Mouse (Mus musculus) midbrain, embryonic 16.5 days (tissue): ENCODE results near the gene Klhl5. TPM values are rescaled to one million over a fixed set of nuclear protein-coding genes. Genes with fewer than 3 reads are reported as not detected.
A peak's percentile ranks its signal among the peaks of the same experiment; 100 is the strongest.
"Not testable (repeated sequence)": the region's sequence is repeated elsewhere in the genome, so short reads cannot be mapped to it uniquely, and the experiment has no call there.

Experiments used
- ATAC-seq: fragments of 200-750 bp; cut with Nextera tagmentation; 2 replicates; pipeline ENCODE4 v1.8.0; 2017; ENCODE audit warnings: moderate TSS enrichment
- H3K27ac ChIP-seq: fragments of 300-500 bp; sonication (generic); 2 replicates; pipeline ENCODE4 v1.5.1; 2014; ENCODE audit warnings: mild to moderate bottlenecking, low read length, mixed read lengths
- H3K27me3 ChIP-seq: fragments of 300-500 bp; sonication (generic); 2 replicates; pipeline ENCODE4 v1.6.1; 2014; ENCODE audit warnings: low read depth, low read length, mixed read lengths; ENCODE audit not compliant: control insufficient read depth, insufficient read depth
- H3K36me3 ChIP-seq: fragments of 300-500 bp; sonication (generic); 2 replicates; pipeline ENCODE4 v1.6.1; 2014; ENCODE audit warnings: mild to moderate bottlenecking, low read length, moderate library complexity, mixed read lengths; ENCODE audit not compliant: control insufficient read depth, insufficient read depth
- H3K4me1 ChIP-seq: fragments of 300-500 bp; sonication (generic); 2 replicates; pipeline ENCODE4 v1.6.1; 2014; ENCODE audit warnings: mild to moderate bottlenecking, low read length, mixed read lengths; ENCODE audit not compliant: control insufficient read depth, insufficient read depth
- H3K4me2 ChIP-seq: fragments of 300-500 bp; sonication (generic); 2 replicates; pipeline ENCODE4 v1.6.1; 2014; ENCODE audit warnings: mild to moderate bottlenecking, low read length, mixed read lengths
- H3K4me3 ChIP-seq: fragments of 300-500 bp; sonication (generic); 2 replicates; pipeline ENCODE4 v1.5.1; 2014; ENCODE audit warnings: low read depth, mild to moderate bottlenecking, low read length, moderate library complexity, mixed read lengths
- H3K9ac ChIP-seq: fragments of 300-500 bp; sonication (generic); 2 replicates; pipeline ENCODE4 v1.6.1; 2014; ENCODE audit warnings: low read depth, low read length, mixed read lengths
- H3K9me3 ChIP-seq: fragments of 300-500 bp; sonication (generic); replicated peaks from 2 replicates; pipeline ENCODE4 v1.6.1; 2014; ENCODE audit warnings: mild to moderate bottlenecking, low read length, mixed read lengths; ENCODE audit not compliant: control insufficient read depth, poor library complexity, severe bottlenecking
- WGBS: fragments of 180-500 bp; shearing (Covaris S2); extraction: QIAGEN DNeasy Blood & Tissue Kit; methylation state at CpG from one replicate; pipeline ENCODE4 v1.1.7; 2014; 5-methylcytosine and 5-hydroxymethylcytosine counted together
- polyA plus RNA-seq: library from polyadenylated mRNA; unstranded; fragments of >200 nt; fragmentation: Nextera tagmentation; extraction: Ambion mirVana; gene quantifications from 2 replicates; pipeline ENCODE4 v1.2.1, GENCODE M21; 2015

The Klhl5 gene
- polyA plus RNA-seq, 1 experiment from 2014 or later, result 63.9 TPM

DNA sequence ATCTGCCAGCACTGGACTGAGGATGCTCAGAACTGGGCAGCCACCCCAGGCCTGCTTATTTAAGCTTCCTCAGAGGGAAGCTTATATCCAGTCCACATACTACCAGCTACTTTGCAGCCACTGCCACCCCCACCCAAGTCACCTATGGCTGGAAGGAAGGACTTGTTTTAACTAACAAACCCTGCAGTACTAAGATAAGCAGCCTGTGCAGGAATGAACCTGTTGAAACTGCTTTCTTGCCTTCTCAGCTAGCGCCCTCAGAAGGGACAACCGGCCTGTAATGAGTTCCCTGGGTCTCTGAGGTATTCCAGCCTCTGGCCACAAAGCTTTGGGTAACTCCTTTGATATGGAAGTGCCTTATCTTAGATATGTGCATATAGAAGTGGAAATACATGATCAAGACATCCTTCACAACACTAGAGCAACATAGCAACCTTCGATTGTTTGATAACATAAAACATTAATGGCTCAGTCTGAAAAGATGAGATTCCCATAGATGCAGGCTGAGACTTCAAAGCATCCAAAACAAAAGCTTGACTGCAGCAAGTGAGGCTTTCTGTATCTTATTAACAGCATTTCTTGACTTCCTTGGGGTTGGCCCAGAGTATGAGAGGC lies 5.2 kb upstream of the Klhl5 start:
- H3K4me1 ChIP-seq, result 0 out of 2 replicates have a peak, but pooled peaks cover 9% of the 10 kb centered on the region
- ATAC-seq, result peak; percentile 59
- no peak overlapping the region for H3K4me3 ChIP-seq
- H3K9ac ChIP-seq, result no peak overlapping the region
- no peaks in the 10 kb centered on the region for H3K27me3 ChIP-seq
- H3K9me3 ChIP-seq, result no peaks in the 10 kb centered on the region
- H3K4me2 ChIP-seq, result no peak overlapping the region
- H3K36me3 ChIP-seq, result no peaks in the 10 kb centered on the region
- 55% methylated on average over 3 of the region's 3 CpGs for WGBS
- 0 out of 2 replicates have a peak overlapping the region, but pooled peaks have one; percentile 26 for H3K27ac ChIP-seq

DNA sequence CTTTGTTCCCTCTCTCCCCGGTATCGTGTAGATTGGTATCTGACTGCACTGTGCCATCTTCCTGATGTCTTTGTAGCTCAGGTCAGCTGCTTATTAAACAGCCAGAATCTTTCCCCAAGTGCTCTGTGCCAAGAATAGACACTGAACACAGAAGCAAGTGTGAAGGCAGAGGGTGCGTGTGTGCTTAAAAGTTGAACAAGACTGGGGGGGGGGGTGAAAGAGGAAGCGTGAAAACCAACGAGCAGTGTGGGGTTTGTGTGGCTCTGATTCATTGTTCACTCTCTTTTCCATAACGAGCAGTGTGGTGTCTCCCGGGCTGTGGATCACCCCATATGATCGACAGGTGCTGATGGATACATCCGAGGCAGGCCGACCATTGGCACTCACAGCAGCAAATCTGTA lies 4.7 kb upstream of the Klhl5 start:
- Histone ChIP-seq H3K27me3 (no peaks in the 10 kb centered on the region), H3K9me3 (no peaks in the 10 kb centered on the region), H3K4me1 (0 out of 2 replicates have a peak, but pooled peaks cover 10% of the 10 kb centered on the region), H3K27ac (peak overlapping the region; percentile 26), H3K4me2 (no peak overlapping the region), H3K36me3 (no peaks in the 10 kb centered on the region), H3K4me3 (no peak overlapping the region), H3K9ac (no peak overlapping the region)
- ATAC-seq, result peak; percentile 33
- 51% methylated on average over 10 of the region's 10 CpGs for WGBS

DNA sequence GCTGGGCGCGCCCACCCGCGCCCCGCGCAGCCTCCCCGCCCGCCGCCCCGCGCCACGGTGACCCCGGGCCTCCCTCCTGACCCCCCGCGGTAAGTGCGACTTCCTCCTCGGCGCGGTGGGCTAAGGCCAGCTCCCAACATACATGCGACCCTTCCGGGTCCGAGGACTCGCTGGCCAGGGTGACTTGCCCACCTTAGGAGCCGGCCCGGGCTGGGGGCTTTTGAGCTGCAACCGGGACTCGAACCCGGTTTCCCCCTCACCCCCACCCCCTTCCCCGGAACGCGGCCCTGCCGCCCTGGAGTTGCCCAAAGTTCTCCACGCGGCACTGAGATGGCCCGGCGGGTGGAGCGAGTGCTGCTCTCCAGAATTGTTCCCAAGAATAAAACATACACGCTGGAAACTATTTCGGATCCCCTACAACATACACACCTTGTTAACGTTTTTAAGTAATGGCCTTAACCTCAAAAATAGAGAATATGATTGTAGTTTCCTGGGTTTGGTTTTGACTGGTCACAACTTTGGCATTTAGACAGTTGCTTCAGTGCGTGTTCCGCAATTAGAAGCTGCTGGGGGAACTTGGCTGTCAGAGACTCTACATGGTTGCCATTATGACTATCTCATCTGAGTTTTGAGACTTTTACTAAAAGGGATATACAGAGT lies 564 bp downstream of the Klhl5 start:
- no peaks in the 10 kb centered on the region for H3K9me3 ChIP-seq
- H3K27ac ChIP-seq, result peak overlapping the region; percentile 71
- H3K4me2 ChIP-seq, result peak overlapping the region; percentile 88
- H3K4me3 ChIP-seq, result peak overlapping the region; percentile 88
- 0 out of 2 replicates have a peak, but pooled peaks cover 4% of the 10 kb centered on the region for H3K4me1 ChIP-seq
- H3K9ac ChIP-seq, result peak overlapping the region; percentile 82
- no peaks in the 10 kb centered on the region for H3K27me3 ChIP-seq
- H3K36me3 ChIP-seq, result no peaks in the 10 kb centered on the region
- peak; percentile 40 for ATAC-seq
- WGBS, result 4% methylated on average over 29 of the region's 42 CpGs

DNA sequence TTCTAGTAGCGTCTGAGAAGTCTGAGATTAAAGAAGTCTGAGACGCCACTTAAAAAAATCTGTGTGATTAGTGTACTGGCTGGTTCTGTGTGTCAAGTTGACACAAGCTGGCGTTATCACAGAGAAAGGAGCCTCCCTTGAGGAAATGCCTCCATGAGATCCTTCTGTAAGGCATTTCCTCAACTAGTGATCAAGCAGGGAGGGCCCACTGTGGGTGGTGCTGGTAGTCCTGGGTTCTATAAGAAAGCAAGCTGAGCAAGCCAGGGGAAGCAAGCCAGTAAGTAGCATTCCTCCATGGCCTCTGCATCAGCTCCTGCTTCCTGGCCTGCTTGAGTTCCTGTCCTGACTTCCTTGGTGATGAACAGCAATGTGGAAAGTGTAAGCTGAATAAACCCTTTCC lies 4.9 kb downstream of the Klhl5 start:
- WGBS, result 70% methylated on average over 3 of the region's 3 CpGs
- not testable (repeated sequence) for H3K4me1 ChIP-seq, H3K9me3 ChIP-seq, H3K4me2 ChIP-seq, H3K4me3 ChIP-seq, ATAC-seq, H3K36me3 ChIP-seq, H3K27me3 ChIP-seq, H3K27ac ChIP-seq, H3K9ac ChIP-seq

DNA sequence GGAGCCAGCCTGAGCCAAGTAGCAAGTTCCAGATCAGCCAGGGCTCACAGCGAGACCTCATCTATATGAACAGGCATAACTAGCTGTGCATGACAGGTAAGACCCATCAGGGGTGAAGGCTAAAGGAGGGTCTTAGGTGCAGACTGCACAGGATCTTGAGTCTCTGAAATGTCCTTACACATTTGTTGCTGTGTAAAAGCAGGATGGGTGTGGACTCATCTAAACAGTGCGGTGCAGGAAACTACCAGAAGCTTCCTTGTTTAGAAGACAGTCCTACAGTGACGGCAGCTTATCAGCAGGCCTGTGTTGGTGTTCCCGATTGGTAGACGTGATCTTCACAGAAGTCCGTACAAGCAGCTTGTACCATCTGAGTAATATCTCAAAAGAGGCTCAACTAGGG lies 6.0 kb downstream of the Klhl5 start:
- ATAC-seq, result no peak
- H3K9ac ChIP-seq, result no peak overlapping the region
- H3K4me3 ChIP-seq, result no peak overlapping the region
- H3K27ac ChIP-seq, result no peak overlapping the region
- H3K9me3 ChIP-seq, result no peaks in the 10 kb centered on the region
- no peaks in the 10 kb centered on the region for H3K4me1 ChIP-seq
- WGBS, result 96% methylated on average over 6 of the region's 6 CpGs
- H3K4me2 ChIP-seq, result no peak overlapping the region
- no peaks in the 10 kb centered on the region for H3K36me3 ChIP-seq
- no peaks in the 10 kb centered on the region for H3K27me3 ChIP-seq

DNA sequence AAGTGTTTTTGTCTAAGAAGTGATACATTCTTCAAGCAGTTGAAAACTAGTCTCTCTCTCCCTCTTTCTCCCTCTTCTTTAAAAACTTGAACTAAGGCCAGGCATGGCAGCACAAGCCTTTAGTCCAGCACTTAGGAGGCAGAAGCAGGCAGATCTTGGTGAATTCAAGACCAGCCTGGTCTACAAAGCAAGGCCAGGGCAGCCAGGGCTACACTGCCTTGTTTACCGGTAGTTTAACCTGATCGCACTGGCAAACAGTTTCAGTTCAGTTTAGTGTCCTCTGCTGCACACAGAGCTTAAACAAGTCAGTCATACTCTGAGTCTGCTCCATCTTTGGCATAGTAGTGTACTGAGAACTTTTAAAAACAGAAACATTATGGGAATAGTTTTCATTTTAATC lies 9.4 kb downstream of the Klhl5 start:
- WGBS, result 98% methylated on average over 2 of the region's 2 CpGs

DNA sequence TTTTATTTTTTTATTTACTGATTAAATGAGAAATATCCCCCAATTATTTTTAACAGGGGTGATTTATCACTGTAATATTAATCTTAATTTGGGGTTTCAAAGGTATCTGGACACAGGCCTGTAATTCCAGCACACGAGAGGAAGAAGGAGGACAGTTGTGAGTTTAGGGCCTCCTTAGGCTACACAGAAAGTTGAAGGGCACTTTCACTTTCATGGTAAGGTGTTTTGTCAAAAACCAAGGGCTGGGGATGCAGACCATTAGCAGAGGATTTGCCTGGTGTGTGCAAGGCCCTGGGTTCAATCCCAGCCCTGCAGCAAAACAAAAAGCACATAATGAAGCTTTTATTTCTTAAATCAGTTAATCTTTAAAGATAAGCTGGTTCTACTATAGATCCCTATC lies 12.2 kb downstream of the Klhl5 start:
- no peak overlapping the region for H3K9ac ChIP-seq
- WGBS, result 78% methylated on average over 1 of the region's 1 CpGs

More for the DNA sequence above, 9.4 kb downstream of the Klhl5 start:
- H3K36me3 ChIP-seq, result no peaks in the 10 kb centered on the region
- no peak overlapping the region for H3K4me2 ChIP-seq
- H3K4me3 ChIP-seq, result no peak overlapping the region
- no peaks in the 10 kb centered on the region for H3K9me3 ChIP-seq
- H3K4me1 ChIP-seq, result no peaks in the 10 kb centered on the region
- ATAC-seq, result no peak
- no peaks in the 10 kb centered on the region for H3K27me3 ChIP-seq
- no peak overlapping the region for H3K27ac ChIP-seq
- no peak overlapping the region for H3K9ac ChIP-seq

DNA sequence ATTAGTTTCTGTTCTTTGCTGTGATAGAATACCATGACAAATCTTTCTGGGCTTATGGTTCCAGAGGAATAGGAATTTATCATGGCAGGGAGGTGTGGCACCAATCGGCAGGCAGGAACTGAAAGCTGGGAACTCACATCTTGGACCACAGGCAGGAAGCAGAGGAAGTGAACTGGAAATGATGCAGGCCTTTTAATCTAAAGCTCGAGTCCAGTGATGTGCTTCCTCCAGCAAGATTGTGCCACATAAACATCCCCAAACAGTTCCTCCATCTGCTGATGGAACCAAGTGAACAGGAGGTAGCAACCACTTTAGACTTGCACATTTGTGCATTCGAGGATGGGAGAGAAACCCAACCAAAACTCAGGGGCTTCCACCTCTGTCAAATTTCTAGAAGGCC lies 12.6 kb downstream of the Klhl5 start:
- no peak overlapping the region for H3K4me3 ChIP-seq
- H3K9me3 ChIP-seq, result no peaks in the 10 kb centered on the region
- H3K9ac ChIP-seq, result no peak overlapping the region
- H3K36me3 ChIP-seq, result no peaks in the 10 kb centered on the region
- H3K4me1 ChIP-seq, result no peaks in the 10 kb centered on the region
- 71% methylated on average over 3 of the region's 3 CpGs for WGBS
- no peaks in the 10 kb centered on the region for H3K27me3 ChIP-seq
- no peak overlapping the region for H3K27ac ChIP-seq
- no peak for ATAC-seq
- no peak overlapping the region for H3K4me2 ChIP-seq

More for the DNA sequence above, 12.2 kb downstream of the Klhl5 start:
- H3K27ac ChIP-seq, result no peak overlapping the region
- H3K4me3 ChIP-seq, result no peak overlapping the region
- no peaks in the 10 kb centered on the region for H3K9me3 ChIP-seq
- no peak overlapping the region for H3K4me2 ChIP-seq
- H3K4me1 ChIP-seq, result no peaks in the 10 kb centered on the region
- H3K36me3 ChIP-seq, result no peaks in the 10 kb centered on the region
- H3K27me3 ChIP-seq, result no peaks in the 10 kb centered on the region
- ATAC-seq, result no peak

DNA sequence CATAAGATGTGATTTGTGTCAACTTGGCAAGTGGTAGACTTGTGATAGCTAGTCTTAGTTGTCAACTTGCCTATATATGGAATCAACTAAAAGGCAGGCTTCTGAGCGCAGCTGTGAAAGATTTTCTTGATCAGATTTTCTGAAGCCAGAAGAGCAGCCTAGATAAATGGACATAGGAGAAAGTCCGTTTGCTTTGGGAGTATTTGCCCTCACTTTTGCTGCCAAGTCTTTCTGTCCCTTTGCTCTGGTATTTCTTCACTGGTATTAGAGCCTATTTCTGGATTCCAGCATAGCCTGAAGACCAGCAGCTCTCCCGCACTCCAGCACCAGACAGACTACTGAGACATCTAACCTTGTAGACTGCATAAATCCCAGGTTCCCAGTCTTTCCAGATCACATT lies 15.3 kb downstream of the Klhl5 start:
- ATAC-seq, result no peak
- H3K9me3 ChIP-seq, result no peaks in the 10 kb centered on the region
- H3K4me1 ChIP-seq, result no peaks in the 10 kb centered on the region
- no peak overlapping the region for H3K9ac ChIP-seq
- no peak overlapping the region for H3K27ac ChIP-seq
- no peak overlapping the region for H3K4me2 ChIP-seq
- no peak overlapping the region for H3K4me3 ChIP-seq
- no peaks in the 10 kb centered on the region for H3K36me3 ChIP-seq
- WGBS, result 95% methylated on average over 3 of the region's 3 CpGs
- H3K27me3 ChIP-seq, result no peaks in the 10 kb centered on the region
